Mouse (Mus musculus) megakaryocyte, embryonic 14.5 days (primary cell): Measurements from ENCODE around the gene Csk.

Experiments
- FLI1 ChIP-seq: IDR thresholded peaks from 2 replicates; pipeline ENCODE4 v1.6.1; 2012; ENCODE audit warnings: low read length, inconsistent platforms, mixed read lengths
- GATA1 ChIP-seq: IDR thresholded peaks from 3 replicates; pipeline ENCODE4 v1.6.1; 2012; ENCODE audit warnings: mixed read lengths, low read length, inconsistent platforms, borderline replicate concordance

GRCm38 (mm10) chr9:57609803-57610202 lies 43.6 kb downstream of the Csk start:
- TF ChIP-seq GATA1 (no peak), FLI1 (no peak)
